Mouse (Mus musculus) stomach, embryonic 16.5 days (tissue): ENCODE results near the gene Chpf2. TPM values are rescaled to one million over a fixed set of nuclear protein-coding genes. Genes with fewer than 3 reads are reported as not detected.
A peak's percentile ranks its signal among the peaks of the same experiment; 100 is the strongest.

Experiments
- ATAC-seq: fragments of 200-750 bp; cut with Nextera tagmentation; 2 replicates; pipeline ENCODE4 v1.8.0; 2017; ENCODE audit warnings: moderate number of reproducible peaks, moderate TSS enrichment; ENCODE audit not compliant: insufficient read depth, low FRiP score
- H3K27ac ChIP-seq: fragments of 300-500 bp; sonication (generic); 2 replicates; pipeline ENCODE4 v1.5.1; 2014; ENCODE audit warnings: low read length
- H3K27me3 ChIP-seq: fragments of 300-500 bp; sonication (generic); 2 replicates; pipeline ENCODE4 v1.6.1; 2014; ENCODE audit warnings: low read length, control low read depth, mixed read lengths; ENCODE audit not compliant: control insufficient read depth, insufficient read depth
- H3K36me3 ChIP-seq: fragments of 300-500 bp; sonication (generic); 2 replicates; pipeline ENCODE4 v1.6.1; 2014; ENCODE audit warnings: low read length; ENCODE audit not compliant: control insufficient read depth, insufficient read depth
- H3K4me1 ChIP-seq: fragments of 300-500 bp; sonication (generic); 2 replicates; pipeline ENCODE4 v1.6.1; 2014; ENCODE audit warnings: low read length, control low read depth, mixed read lengths; ENCODE audit not compliant: control insufficient read depth, insufficient read depth
- H3K4me2 ChIP-seq: fragments of 300-500 bp; sonication (generic); 2 replicates; pipeline ENCODE4 v1.6.1; 2014; ENCODE audit warnings: low read depth, low read length, mixed read lengths
- H3K4me3 ChIP-seq: fragments of 300-500 bp; sonication (generic); replicated peaks from 2 replicates; pipeline ENCODE4 v1.5.1; 2014; ENCODE audit warnings: mild to moderate bottlenecking, low read length
- H3K9ac ChIP-seq: fragments of 300-500 bp; sonication (generic); 2 replicates; pipeline ENCODE4 v1.6.1; 2014; ENCODE audit warnings: low read length
- H3K9me3 ChIP-seq: fragments of 300-500 bp; sonication (generic); replicated peaks from 2 replicates; pipeline ENCODE4 v1.6.1; 2016; ENCODE audit warnings: low read length, control low read depth; ENCODE audit not compliant: control insufficient read depth
- WGBS: fragments of 180-500 bp; shearing (Covaris S2); extraction: QIAGEN DNeasy Blood & Tissue Kit; methylation state at CpG from one replicate; pipeline ENCODE4 v1.1.7; 2014; 5-methylcytosine and 5-hydroxymethylcytosine counted together
- polyA plus RNA-seq: library from polyadenylated mRNA; unstranded; fragments of >200 nt; fragmentation: Nextera tagmentation; extraction: Ambion mirVana; gene quantifications from 2 replicates; pipeline ENCODE4 v1.2.1, GENCODE M21; 2015

Chpf2 gene
- polyA plus RNA-seq, 1 experiment from 2014 or later: 21.8 TPM

GRCm38 (mm10) chr5:24601071-24601835 lies 14.7 kb downstream of the Chpf2 start:
- WGBS: 1% methylated on average over 33 of the region's 33 CpGs
- no peaks in the 10 kb centered on the region for H3K36me3 ChIP-seq
- H3K4me2 ChIP-seq: peak overlapping the region; percentile 90
- ATAC-seq: no peak
- H3K4me1 ChIP-seq: peaks cover 64% of the 10 kb centered on the region
- H3K27ac ChIP-seq: peak overlapping the region; percentile 100
- H3K9ac ChIP-seq: peak overlapping the region; percentile 96
- H3K4me3 ChIP-seq: peak overlapping the region; percentile 70
- H3K9me3 ChIP-seq: no peaks in the 10 kb centered on the region
- no peaks in the 10 kb centered on the region for H3K27me3 ChIP-seq

- no peaks in the 10 kb centered on the region for H3K9me3 ChIP-seq
- H3K4me2 ChIP-seq: peak overlapping the region; percentile 90
- peak overlapping the region; percentile 70 for H3K4me3 ChIP-seq
- H3K27me3 ChIP-seq: no peaks in the 10 kb centered on the region
- H3K4me1 ChIP-seq: peaks cover 62% of the 10 kb centered on the region
- under 1% methylated on average over 73 of the region's 73 CpGs for WGBS
- ATAC-seq: peak; percentile 43
- peak overlapping the region; percentile 100 for H3K27ac ChIP-seq
- peak overlapping the region; percentile 96 for H3K9ac ChIP-seq
- no peaks in the 10 kb centered on the region for H3K36me3 ChIP-seq
Observed at GRCm38 (mm10) chr5:24601911-24602750, 15.6 kb downstream of the Chpf2 start.

GRCm38 (mm10) chr5:24602751-24603343 lies 16.3 kb downstream of the Chpf2 start:
- H3K4me2 ChIP-seq: peak overlapping the region; percentile 90
- H3K4me3 ChIP-seq: peak overlapping the region; percentile 70
- no peaks in the 10 kb centered on the region for H3K9me3 ChIP-seq
- H3K27me3 ChIP-seq: no peaks in the 10 kb centered on the region
- peak overlapping the region; percentile 96 for H3K9ac ChIP-seq
- H3K36me3 ChIP-seq: no peaks in the 10 kb centered on the region
- peaks cover 59% of the 10 kb centered on the region for H3K4me1 ChIP-seq
- H3K27ac ChIP-seq: peak overlapping the region; percentile 100
- ATAC-seq: peak; percentile 80
- WGBS: 1% methylated on average over 16 of the region's 16 CpGs

- 57% methylated on average over 8 of the region's 8 CpGs for WGBS
- H3K4me3 ChIP-seq: peak overlapping the region; percentile 70
- peaks cover 52% of the 10 kb centered on the region for H3K4me1 ChIP-seq
- ATAC-seq: no peak
- H3K9ac ChIP-seq: peak overlapping the region; percentile 93
- no peaks in the 10 kb centered on the region for H3K36me3 ChIP-seq
- H3K27me3 ChIP-seq: no peaks in the 10 kb centered on the region
- no peaks in the 10 kb centered on the region for H3K9me3 ChIP-seq
- peak overlapping the region; percentile 100 for H3K27ac ChIP-seq
- peak overlapping the region; percentile 90 for H3K4me2 ChIP-seq
Observed at GRCm38 (mm10) chr5:24603431-24604010, 17.0 kb downstream of the Chpf2 start.

- 18% methylated on average over 12 of the region's 12 CpGs for WGBS
- Histone ChIP-seq H3K9me3 (no peaks in the 10 kb centered on the region), H3K9ac (peak overlapping the region; percentile 93), H3K36me3 (no peaks in the 10 kb centered on the region), H3K4me3 (peak overlapping the region; percentile 68), H3K4me2 (peak overlapping the region; percentile 83), H3K27ac (peak overlapping the region; percentile 100), H3K27me3 (no peaks in the 10 kb centered on the region), H3K4me1 (peaks cover 46% of the 10 kb centered on the region)
- no peak for ATAC-seq
Observed at GRCm38 (mm10) chr5:24604080-24604655, 17.6 kb downstream of the Chpf2 start.

GRCm38 (mm10) chr5:24604656-24605100 lies 18.1 kb downstream of the Chpf2 start:
- no peaks in the 10 kb centered on the region for H3K9me3 ChIP-seq
- H3K4me3 ChIP-seq: peak overlapping the region; percentile 68
- H3K9ac ChIP-seq: peak overlapping the region; percentile 93
- H3K4me1 ChIP-seq: peaks cover 46% of the 10 kb centered on the region
- ATAC-seq: peak; percentile 82
- peak overlapping the region; percentile 100 for H3K27ac ChIP-seq
- no peaks in the 10 kb centered on the region for H3K27me3 ChIP-seq
- under 1% methylated on average over 46 of the region's 46 CpGs for WGBS
- peak overlapping the region; percentile 83 for H3K4me2 ChIP-seq
- H3K36me3 ChIP-seq: no peaks in the 10 kb centered on the region

- no peak for ATAC-seq
- peak overlapping the region; percentile 100 for H3K27ac ChIP-seq
- H3K27me3 ChIP-seq: no peaks in the 10 kb centered on the region
- H3K36me3 ChIP-seq: no peaks in the 10 kb centered on the region
- peak overlapping the region; percentile 83 for H3K4me2 ChIP-seq
- H3K9ac ChIP-seq: peak overlapping the region; percentile 93
- peaks cover 41% of the 10 kb centered on the region for H3K4me1 ChIP-seq
- no peaks in the 10 kb centered on the region for H3K9me3 ChIP-seq
- WGBS: 17% methylated on average over 6 of the region's 6 CpGs
- H3K4me3 ChIP-seq: peak overlapping the region; percentile 68
Observed at GRCm38 (mm10) chr5:24605321-24605979, 18.9 kb downstream of the Chpf2 start.

- H3K4me3 ChIP-seq: 0 out of 2 replicates have a peak overlapping the region, but pooled peaks have one; percentile 68
- peak overlapping the region; percentile 83 for H3K4me2 ChIP-seq
- peak overlapping the region; percentile 100 for H3K27ac ChIP-seq
- H3K36me3 ChIP-seq: no peaks in the 10 kb centered on the region
- H3K9ac ChIP-seq: peak overlapping the region; percentile 93
- peaks cover 35% of the 10 kb centered on the region for H3K4me1 ChIP-seq
- 30% methylated on average over 14 of the region's 14 CpGs for WGBS
- no peaks in the 10 kb centered on the region for H3K27me3 ChIP-seq
- no peak for ATAC-seq
- H3K9me3 ChIP-seq: no peaks in the 10 kb centered on the region
Observed at GRCm38 (mm10) chr5:24605980-24606665, 19.6 kb downstream of the Chpf2 start.
